Mouse (Mus musculus): ENCODE measurements around the gene Hipk2.

- TF ChIP-seq CTCF (IDR thresholded peaks at IDR 0.05; ENCODE audit: borderline replicate concordance, insufficient read depth, low read depth, low read length): no peak
- TF ChIP-seq POLR2A (IDR thresholded peaks at IDR 0.05; ENCODE audit: borderline replicate concordance, insufficient read depth, low read length): no peak
These were observed 65.9 kb downstream of the Hipk2 start for GRCm38 (mm10) chr6:38810121-38810475.

Data from cerebellum, adult 2 months (tissue).